Mouse (Mus musculus) MEL-GATA-1-ER (cell line): ENCODE data around the gene Gart.
"Not testable (repeated sequence)": the region's sequence is repeated elsewhere in the genome, so short reads cannot be mapped to it uniquely, and the experiment has no call there.

ENCODE experiments used
- DNase-seq: peaks from one replicate; pipeline ENCODE4 v3.0.0-alpha.2; 2012; ENCODE audit warnings: low read depth; ENCODE audit errors: extremely low read depth

Gene Gart

GRCm38 (mm10) chr16:91648220-91648550, 1.4 kb upstream of the Gart start:
- peak; percentile 29 for DNase-seq

- DNase-seq = peak; percentile 93
These were observed 888 bp upstream of the Gart start, which contains the start of gene Son for GRCm38 (mm10) chr16:91647461-91648219. Gene Son (plus strand): TSS chr16:91647506.

DNA sequence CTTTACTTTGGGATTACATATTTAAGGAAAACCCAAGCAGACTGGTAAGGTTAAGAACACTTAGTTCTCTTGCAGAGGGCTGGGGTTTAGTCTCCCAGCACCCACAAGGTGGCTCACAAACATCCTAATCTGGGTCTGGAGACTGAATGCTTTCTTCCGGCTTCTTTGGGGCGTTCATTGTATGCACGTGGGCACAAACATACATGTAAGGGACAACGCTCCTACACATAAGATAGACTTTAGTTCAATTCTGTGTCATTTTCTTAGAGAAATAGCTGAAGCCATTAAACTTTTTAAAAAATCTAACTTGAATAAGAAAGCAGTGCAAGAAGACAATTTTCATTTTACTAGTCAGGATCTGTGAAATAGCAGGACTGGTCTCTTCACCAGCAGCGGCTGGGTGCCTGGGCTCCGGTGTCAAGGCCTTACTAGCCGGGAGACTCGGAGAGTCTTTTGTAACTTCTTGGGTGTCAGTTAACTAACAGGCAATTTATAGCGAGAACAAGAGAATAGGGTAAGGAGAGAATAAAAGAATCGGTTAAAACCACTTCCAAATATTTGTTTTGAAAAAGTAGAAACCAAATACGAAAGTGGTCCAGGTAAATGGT, 653 bp downstream of the Gart start:
- peak; percentile 72 for DNase-seq

DNA sequence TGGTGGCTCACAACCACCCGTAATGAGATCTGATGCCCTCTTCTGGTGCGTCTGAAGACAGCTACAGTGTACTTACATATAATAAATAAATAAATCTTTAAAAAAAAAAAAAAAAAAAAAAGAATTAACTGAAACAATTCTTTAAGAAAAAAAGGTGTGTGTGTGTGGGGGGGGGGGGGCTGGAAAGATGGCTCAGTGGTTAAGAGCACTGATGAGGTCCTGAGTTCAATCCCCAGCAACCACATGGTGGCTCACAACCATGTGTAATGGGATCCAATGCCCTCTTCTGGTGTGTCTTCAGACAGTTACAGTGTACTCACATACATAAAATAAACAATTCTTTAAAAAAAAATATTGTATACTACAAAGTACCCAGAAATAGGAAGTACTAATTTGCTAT, 1.3 kb downstream of the Gart start:
- DNase-seq = not testable (repeated sequence)

DNA sequence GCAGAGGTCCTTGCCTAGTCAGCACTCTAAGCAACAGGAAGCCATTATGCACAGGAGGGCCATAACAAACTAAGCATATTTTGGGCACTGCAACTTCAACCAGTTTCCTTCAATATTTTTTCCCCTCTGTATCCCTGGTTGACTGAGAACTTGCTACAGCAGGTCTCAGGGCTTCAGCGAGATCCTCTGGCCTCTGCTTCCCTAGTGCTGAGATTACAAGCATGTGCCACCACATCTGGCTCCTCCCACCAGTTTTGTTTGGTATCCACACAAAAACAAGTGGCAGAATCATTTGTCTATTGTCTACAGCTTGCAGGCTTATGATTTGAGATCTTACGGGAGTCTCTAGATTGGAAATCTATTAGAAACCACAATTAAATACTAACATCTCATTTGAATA, 1.9 kb downstream of the Gart start:
- DNase-seq = peak; percentile 10

DNA sequence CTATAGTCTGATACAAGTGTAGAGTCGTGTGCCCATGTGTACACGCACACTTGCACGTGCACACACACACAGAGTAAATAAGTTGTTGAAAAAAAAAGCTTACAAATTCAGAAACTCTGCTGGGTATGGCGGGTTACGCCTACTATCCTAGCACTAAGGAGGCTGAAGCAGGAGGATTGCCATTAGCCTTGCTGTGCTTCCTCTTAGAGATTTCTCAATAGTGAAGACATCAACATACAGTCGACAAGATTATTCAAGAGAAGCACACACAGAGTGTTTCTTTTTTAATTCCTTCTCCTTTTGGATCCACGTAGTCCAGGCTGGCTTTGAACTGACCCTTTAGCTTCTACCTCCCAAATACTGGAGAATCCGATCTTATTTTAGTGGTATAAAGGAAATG, 6.6 kb downstream of the Gart start:
- no peak for DNase-seq

DNA sequence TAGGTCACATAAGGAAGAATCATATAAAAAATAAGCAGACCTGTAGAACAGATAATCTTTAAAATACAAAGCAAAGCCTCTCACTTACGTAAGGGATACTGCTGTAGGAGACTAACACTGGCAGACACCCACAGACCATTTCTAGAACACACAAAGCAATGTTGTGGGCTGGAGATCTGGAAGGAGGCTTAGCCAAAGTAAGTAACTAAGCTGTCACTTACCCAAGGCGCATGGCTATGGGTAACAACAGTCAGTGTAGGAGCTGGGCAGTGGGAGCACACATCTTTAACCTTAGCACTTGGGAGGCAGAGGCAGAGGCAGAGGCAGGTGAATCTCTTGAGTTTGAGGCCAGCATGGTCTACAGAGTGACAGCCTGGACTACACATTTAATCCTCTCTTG, 7.1 kb downstream of the Gart start:
- no peak for DNase-seq

GRCm38 (mm10) chr16:91639161-91639560, 7.6 kb downstream of the Gart start:
- no peak for DNase-seq

GRCm38 (mm10) chr16:91633641-91634040, 13.1 kb downstream of the Gart start:
- DNase-seq = no peak

- no peak for DNase-seq
These were observed 13.8 kb downstream of the Gart start for GRCm38 (mm10) chr16:91632940-91633339.

DNA sequence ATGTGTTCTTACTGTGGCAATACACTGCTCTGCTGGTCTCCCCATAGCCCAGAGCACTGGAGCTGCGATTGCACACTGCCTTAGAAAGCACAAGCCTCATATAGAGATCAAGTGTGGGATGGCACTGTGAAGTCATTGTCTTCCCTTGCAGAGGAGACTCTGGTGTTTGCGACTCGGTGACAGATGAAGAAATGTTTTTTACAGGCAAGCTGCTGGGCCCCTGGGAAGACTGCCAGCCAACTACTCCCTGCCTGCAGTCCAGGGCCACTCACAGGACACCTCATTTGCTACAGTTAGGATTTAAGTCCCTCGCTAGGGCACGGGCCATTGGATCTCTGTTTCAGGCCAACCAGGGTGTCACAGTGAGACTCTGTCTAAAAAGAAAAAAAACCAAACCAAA, 14.3 kb downstream of the Gart start:
- DNase-seq = no peak

DNA sequence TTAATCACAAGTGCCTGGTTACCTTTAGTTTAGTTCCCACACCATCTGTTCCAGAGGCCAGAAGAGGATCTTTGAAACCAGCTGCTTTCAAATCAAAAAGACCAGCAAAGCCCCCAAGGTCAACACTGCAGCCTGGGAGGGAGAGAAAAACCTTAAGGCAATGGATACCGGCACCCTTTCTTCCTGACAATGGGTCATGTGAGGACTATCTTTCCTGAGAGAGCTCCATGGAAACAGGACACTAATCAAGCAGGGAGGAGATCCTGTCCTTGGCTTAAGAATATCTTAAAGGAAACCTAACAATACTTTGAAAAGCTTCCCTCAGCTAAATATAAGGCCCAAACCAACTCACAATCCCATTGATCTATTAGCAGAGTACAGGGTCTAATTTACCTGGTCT, 16.2 kb downstream of the Gart start:
- DNase-seq = no peak

GRCm38 (mm10) chr16:91629749-91630148, 17.0 kb downstream of the Gart start:
- DNase-seq = no peak

- DNase-seq = no peak
These were observed 18.1 kb downstream of the Gart start for GRCm38 (mm10) chr16:91628673-91629072.

GRCm38 (mm10) chr16:91627831-91628230, 18.9 kb downstream of the Gart start:
- DNase-seq = no peak

GRCm38 (mm10) chr16:91623074-91623473, 23.7 kb downstream of the Gart start:
- DNase-seq = no peak

DNA sequence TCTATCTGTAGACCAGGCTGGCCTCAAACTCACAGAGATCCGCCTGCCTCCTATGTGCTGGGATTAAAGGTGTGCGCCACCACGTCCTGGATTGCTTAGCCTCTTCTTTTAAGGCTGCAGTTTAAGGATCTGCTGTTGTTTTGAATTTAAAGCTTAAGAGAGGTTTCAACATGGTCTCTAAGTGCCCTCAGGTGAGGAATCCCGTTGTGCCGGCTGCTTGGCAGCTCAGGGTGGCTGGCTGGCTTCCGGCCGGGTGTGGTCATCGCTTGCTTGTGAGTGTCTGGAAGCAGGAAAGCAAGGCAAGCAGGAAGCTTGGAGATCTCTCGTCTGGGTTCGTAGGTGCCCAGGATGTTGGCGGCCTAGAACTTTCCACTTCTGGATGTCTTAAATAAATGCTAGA, 25.8 kb downstream of the Gart start:
- DNase-seq = no peak

- no peak for DNase-seq
These were observed 26.6 kb downstream of the Gart start for GRCm38 (mm10) chr16:91620185-91620584.

DNA sequence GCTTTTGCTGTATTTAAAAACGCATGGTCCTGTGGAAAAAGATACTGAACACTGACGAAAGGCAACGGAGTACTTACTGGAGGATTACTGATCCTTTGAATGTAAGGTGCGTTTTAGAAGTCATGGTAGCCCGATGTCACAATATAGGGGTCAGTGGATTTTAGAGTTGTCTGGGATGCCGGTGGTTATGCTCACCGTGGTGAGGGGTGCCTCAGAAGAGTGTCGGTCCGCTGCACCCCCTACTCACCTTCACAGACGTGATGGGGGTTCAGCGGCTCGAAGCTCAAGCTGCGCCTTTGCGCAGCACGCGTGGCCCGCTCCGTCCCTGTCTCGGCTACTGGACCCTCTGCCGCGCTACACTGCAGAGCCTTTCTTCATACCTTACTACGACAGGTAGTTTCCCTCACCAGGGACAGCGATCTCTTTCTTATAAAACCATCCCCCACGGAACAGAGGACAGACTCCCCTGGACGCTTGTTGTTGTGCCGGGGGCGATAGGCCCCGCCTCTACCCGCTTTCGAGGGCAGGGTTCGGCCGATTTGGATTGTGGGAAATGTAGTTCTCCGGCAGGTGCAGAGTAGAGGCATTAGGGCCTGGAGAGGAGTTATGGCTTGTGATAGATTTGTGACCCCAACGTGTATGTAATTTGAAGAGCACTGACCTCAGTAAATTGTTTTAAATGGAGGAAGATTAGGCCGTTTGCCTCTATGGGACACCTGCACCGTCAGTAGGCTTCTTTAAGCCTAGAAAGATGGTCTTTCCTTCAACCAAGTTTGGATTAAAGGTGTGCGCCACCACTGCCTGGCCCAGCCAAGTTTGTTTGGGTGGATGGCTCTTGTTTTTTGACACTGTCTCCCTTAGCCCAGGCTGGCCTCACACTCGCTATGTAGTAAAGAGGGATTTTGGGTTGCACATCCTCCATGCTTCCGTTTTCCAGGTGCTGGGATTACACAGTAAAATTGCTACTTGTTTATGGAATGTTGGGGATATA, 27.9 kb downstream of the Gart start, which contains the start of gene Dnajc28:
Gene Dnajc28 (minus strand): TSS at position 516 of the 991 bp plus-strand sequence.
- DNase-seq = peak; percentile 53

- no peak for DNase-seq
These were observed 32.2 kb downstream of the Gart start for GRCm38 (mm10) chr16:91614552-91614951.

DNA sequence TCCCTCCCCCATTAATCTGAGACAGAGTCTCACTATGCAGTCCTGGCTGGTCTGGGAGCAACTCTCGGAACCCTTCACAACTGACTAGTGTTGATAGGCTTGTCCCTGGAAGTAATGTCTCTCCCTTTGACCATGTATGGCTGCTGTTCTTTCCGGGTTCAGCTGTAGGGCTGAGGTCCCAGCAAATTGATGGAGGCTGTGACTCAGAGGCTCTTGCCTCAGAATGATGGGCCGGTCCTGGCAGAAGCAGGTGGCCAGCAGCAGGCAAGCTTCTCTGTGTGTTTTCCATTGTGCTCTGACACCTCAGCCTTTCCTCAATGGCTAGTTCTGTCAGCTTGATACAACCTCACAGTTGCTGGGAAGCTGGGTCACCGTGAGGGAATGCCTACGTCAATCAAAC, 34.2 kb downstream of the Gart start:
- no peak for DNase-seq

DNA sequence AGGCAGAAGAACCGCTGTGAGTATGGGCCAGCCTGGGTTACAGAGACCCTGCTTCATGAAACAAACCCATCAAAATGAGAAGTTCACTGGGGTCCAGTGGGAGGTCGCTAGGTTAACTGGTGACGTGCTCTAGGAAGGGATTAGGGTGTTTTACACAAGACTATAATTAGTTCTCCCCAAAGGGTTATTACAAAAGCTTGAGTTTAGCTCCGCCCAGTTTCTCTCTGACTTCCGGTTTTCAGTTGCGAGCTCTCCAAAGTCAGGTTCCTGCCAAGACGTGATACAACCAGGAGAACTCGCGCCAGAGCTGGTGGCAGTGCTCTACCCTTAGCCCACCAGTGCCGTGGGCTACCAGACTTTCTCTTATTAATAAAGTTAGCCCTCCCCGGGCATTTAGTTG, 35.5 kb downstream of the Gart start:
- no peak for DNase-seq
